Mouse (Mus musculus) bone marrow macrophage, adult 2 months (primary cell): ENCODE measurements around the gene Gm17374.

ENCODE experiments used
- CTCF ChIP-seq: IDR thresholded peaks from 2 replicates; pipeline ENCODE4 v1.5.1; 2012; ENCODE audit warnings: low read depth, mild to moderate bottlenecking, low read length, moderate library complexity
- POLR2A ChIP-seq: IDR thresholded peaks from 2 replicates; pipeline ENCODE4 v1.6.1; 2012; ENCODE audit warnings: mild to moderate bottlenecking, low read depth, low read length, borderline replicate concordance

DNA sequence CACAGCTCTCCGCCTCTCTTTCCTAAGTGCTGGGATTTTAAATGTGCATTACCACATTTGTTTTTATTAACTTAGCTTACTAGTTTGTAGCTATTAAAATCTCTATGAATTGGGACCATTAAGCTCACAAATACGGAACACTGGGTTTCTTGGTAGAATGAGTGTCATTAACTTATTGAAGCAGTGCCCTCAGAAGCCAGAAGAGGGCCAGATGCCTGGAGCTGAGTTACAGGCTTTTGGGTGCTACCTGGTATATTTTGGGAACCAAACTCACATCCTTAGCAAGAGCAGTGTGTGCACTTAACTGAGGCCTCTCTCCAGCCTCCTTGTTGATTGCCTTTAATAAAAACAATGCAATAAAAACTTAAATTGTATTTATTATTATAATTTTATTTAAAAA, 48.9 kb downstream of the Gm17374 start:
- TF ChIP-seq POLR2A (no peak), CTCF (no peak)
